Mouse (Mus musculus) lung, postnatal 0 days (tissue): Measurements from ENCODE around the gene Grk3. TPM values are rescaled to one million over a fixed set of nuclear protein-coding genes. Genes with fewer than 3 reads are reported as not detected.

Source experiments
- ATAC-seq: fragments of 200-750 bp; cut with Nextera tagmentation; 2 replicates; pipeline ENCODE4 v1.8.0; 2017; ENCODE audit warnings: moderate library complexity
- DNase-seq: peaks from one replicate; pipeline ENCODE4 v3.0.0-alpha.2; 2016; ENCODE audit warnings: low spot score
- H3K27ac ChIP-seq: fragments of 300-500 bp; sonication (generic); 2 replicates; pipeline ENCODE4 v1.5.1; 2014; ENCODE audit warnings: antibody characterized with exemption, mild to moderate bottlenecking, low read length, mixed read lengths
- H3K27me3 ChIP-seq: fragments of 300-500 bp; sonication (generic); replicated peaks from 2 replicates; pipeline ENCODE4 v1.6.1; 2014; ENCODE audit warnings: low read length, mixed read lengths; ENCODE audit not compliant: insufficient read depth
- H3K36me3 ChIP-seq: fragments of 300-500 bp; sonication (generic); 2 replicates; pipeline ENCODE4 v1.6.1; 2014; ENCODE audit warnings: low read length, mixed read lengths; ENCODE audit not compliant: insufficient read depth
- H3K4me1 ChIP-seq: fragments of 300-500 bp; sonication (generic); 2 replicates; pipeline ENCODE4 v1.6.1; 2014; ENCODE audit warnings: antibody characterized with exemption, low read depth, low read length, mixed read lengths; ENCODE audit not compliant: insufficient read depth
- H3K4me2 ChIP-seq: fragments of 300-500 bp; sonication (generic); replicated peaks from 2 replicates; pipeline ENCODE4 v1.6.1; 2014; ENCODE audit warnings: low read depth, mild to moderate bottlenecking, low read length, moderate library complexity, mixed read lengths
- H3K4me3 ChIP-seq: fragments of 300-500 bp; sonication (generic); 2 replicates; pipeline ENCODE4 v1.5.1; 2014; ENCODE audit warnings: low read depth, low read length
- H3K9ac ChIP-seq: fragments of 300-500 bp; sonication (generic); replicated peaks from 2 replicates; pipeline ENCODE4 v1.6.1; 2014; ENCODE audit warnings: low read depth, mild to moderate bottlenecking
- H3K9me3 ChIP-seq: fragments of 300-500 bp; sonication (generic); 2 replicates; pipeline ENCODE4 v1.6.1; 2016; ENCODE audit warnings: low read length, mixed read lengths
- CTCF ChIP-seq: IDR thresholded peaks from 2 replicates; pipeline ENCODE4 v1.5.1; 2016; ENCODE audit warnings: antibody characterized with exemption, mild to moderate bottlenecking
- EP300 ChIP-seq: IDR thresholded peaks from 2 replicates; pipeline ENCODE4 v1.6.1; 2016; ENCODE audit warnings: antibody characterized with exemption, mild to moderate bottlenecking, control low read depth
- WGBS: fragments of 180-500 bp; shearing (Covaris S2); extraction: QIAGEN DNeasy Blood & Tissue Kit; methylation state at CpG from one replicate; pipeline ENCODE4 v1.1.7; 2014; 5-methylcytosine and 5-hydroxymethylcytosine counted together
- polyA plus RNA-seq: library from polyadenylated mRNA; unstranded; fragments of >200 nt; fragmentation: Nextera tagmentation; extraction: Ambion mirVana; gene quantifications from 2 replicates; pipeline ENCODE4 v1.2.1, GENCODE M21; 2015

Gene Grk3
- polyA plus RNA-seq, 1 experiment from 2014 or later, result 13.6 TPM

- Histone ChIP-seq H3K4me3 (no peak overlapping the region), H3K36me3 (0 out of 2 replicates have a peak, but pooled peaks cover 8% of the 10 kb centered on the region), H3K4me2 (no peak overlapping the region), H3K27me3 (no peaks in the 10 kb centered on the region), H3K4me1 (no peaks in the 10 kb centered on the region), H3K9ac (no peak overlapping the region), H3K27ac (no peak overlapping the region), H3K9me3 (no peaks in the 10 kb centered on the region)
- DNase-seq (no peak), ATAC-seq (no peak)
- TF ChIP-seq EP300 (no peak), CTCF (no peak)
- WGBS, result 79% methylated on average over 11 of the region's 11 CpGs
Measured at GRCm38 (mm10) chr5:112932878-112933567, 82.6 kb downstream of the Grk3 start.

- H3K27me3 ChIP-seq, result no peaks in the 10 kb centered on the region
- H3K4me1 ChIP-seq, result no peaks in the 10 kb centered on the region
- 91% methylated on average over 5 of the region's 5 CpGs for WGBS
- H3K4me2 ChIP-seq, result no peak overlapping the region
- no peak overlapping the region for H3K27ac ChIP-seq
- no peak overlapping the region for H3K4me3 ChIP-seq
- no peak for ATAC-seq
- no peak for DNase-seq
- no peaks in the 10 kb centered on the region for H3K9me3 ChIP-seq
- no peak for TF ChIP-seq CTCF
- TF ChIP-seq EP300, result no peak
- H3K9ac ChIP-seq, result no peak overlapping the region
- H3K36me3 ChIP-seq, result 0 out of 2 replicates have a peak, but pooled peaks cover 8% of the 10 kb centered on the region
Measured at GRCm38 (mm10) chr5:112931901-112932300, 83.7 kb downstream of the Grk3 start.

- DNase-seq, result peak; percentile 15
- Histone ChIP-seq H3K27ac (no peak overlapping the region), H3K4me2 (no peak overlapping the region), H3K4me3 (no peak overlapping the region), H3K27me3 (no peaks in the 10 kb centered on the region), H3K36me3 (no peaks in the 10 kb centered on the region; the same call in 1 of the 2 replicates), H3K9me3 (no peaks in the 10 kb centered on the region), H3K4me1 (no peaks in the 10 kb centered on the region), H3K9ac (no peak overlapping the region)
- TF ChIP-seq EP300, result no peak
- no peak for TF ChIP-seq CTCF
- WGBS, result 40% methylated on average over 10 of the region's 10 CpGs
- ATAC-seq, result peak; percentile 16; the same call in 1 of the 2 replicates
Measured at GRCm38 (mm10) chr5:112928201-112928881, 87.2 kb downstream of the Grk3 start.

GRCm38 (mm10) chr5:112925422-112925821, 90.2 kb downstream of the Grk3 start:
- no peak overlapping the region for H3K9ac ChIP-seq
- no peaks in the 10 kb centered on the region for H3K9me3 ChIP-seq
- DNase-seq (no peak), ATAC-seq (no peak)
- 99% methylated on average over 5 of the region's 5 CpGs for WGBS
- no peaks in the 10 kb centered on the region for H3K27me3 ChIP-seq
- TF ChIP-seq CTCF (no peak), EP300 (no peak)
- no peak overlapping the region for H3K4me2 ChIP-seq
- H3K4me3 ChIP-seq, result no peak overlapping the region
- H3K27ac ChIP-seq, result no peak overlapping the region
- no peaks in the 10 kb centered on the region; the same call in 1 of the 2 replicates for H3K36me3 ChIP-seq
- no peaks in the 10 kb centered on the region for H3K4me1 ChIP-seq

GRCm38 (mm10) chr5:112924806-112925205, 90.8 kb downstream of the Grk3 start:
- H3K9ac ChIP-seq, result no peak overlapping the region
- no peak overlapping the region for H3K4me3 ChIP-seq
- H3K4me2 ChIP-seq, result no peak overlapping the region
- no peaks in the 10 kb centered on the region for H3K27me3 ChIP-seq
- no peaks in the 10 kb centered on the region for H3K4me1 ChIP-seq
- H3K9me3 ChIP-seq, result no peaks in the 10 kb centered on the region
- TF ChIP-seq CTCF (no peak), EP300 (no peak)
- H3K36me3 ChIP-seq, result no peaks in the 10 kb centered on the region; the same call in 1 of the 2 replicates
- DNase-seq (no peak), ATAC-seq (no peak)
- WGBS, result 84% methylated on average over 8 of the region's 8 CpGs
- no peak overlapping the region for H3K27ac ChIP-seq

GRCm38 (mm10) chr5:112923841-112924240, 91.8 kb downstream of the Grk3 start:
- 95% methylated on average over 14 of the region's 14 CpGs for WGBS
- H3K4me3 ChIP-seq, result no peak overlapping the region
- H3K4me2 ChIP-seq, result no peak overlapping the region
- no peaks in the 10 kb centered on the region for H3K27me3 ChIP-seq
- H3K4me1 ChIP-seq, result no peaks in the 10 kb centered on the region
- H3K9me3 ChIP-seq, result no peaks in the 10 kb centered on the region
- H3K27ac ChIP-seq, result no peak overlapping the region
- no peak for TF ChIP-seq CTCF
- TF ChIP-seq EP300, result no peak
- DNase-seq (no peak), ATAC-seq (no peak)
- H3K36me3 ChIP-seq, result no peaks in the 10 kb centered on the region; the same call in 1 of the 2 replicates
- no peak overlapping the region for H3K9ac ChIP-seq
